Mouse (Mus musculus) olfactory bulb, adult 2 months (tissue): ENCODE data around the gene Mast4.

Source experiments
- CTCF ChIP-seq: fragments of 200-500 bp; IDR thresholded peaks from 2 replicates; pipeline ENCODE4 v1.5.1; 2012; ENCODE audit warnings: low read depth, mild to moderate bottlenecking, low read length, moderate library complexity; ENCODE audit not compliant: insufficient read depth
- POLR2A ChIP-seq: fragments of 200-500 bp; IDR thresholded peaks from 2 replicates; pipeline ENCODE4 v1.6.1; 2012; ENCODE audit warnings: mild to moderate bottlenecking, low read depth, low read length, moderate library complexity; ENCODE audit not compliant: insufficient read depth

DNA sequence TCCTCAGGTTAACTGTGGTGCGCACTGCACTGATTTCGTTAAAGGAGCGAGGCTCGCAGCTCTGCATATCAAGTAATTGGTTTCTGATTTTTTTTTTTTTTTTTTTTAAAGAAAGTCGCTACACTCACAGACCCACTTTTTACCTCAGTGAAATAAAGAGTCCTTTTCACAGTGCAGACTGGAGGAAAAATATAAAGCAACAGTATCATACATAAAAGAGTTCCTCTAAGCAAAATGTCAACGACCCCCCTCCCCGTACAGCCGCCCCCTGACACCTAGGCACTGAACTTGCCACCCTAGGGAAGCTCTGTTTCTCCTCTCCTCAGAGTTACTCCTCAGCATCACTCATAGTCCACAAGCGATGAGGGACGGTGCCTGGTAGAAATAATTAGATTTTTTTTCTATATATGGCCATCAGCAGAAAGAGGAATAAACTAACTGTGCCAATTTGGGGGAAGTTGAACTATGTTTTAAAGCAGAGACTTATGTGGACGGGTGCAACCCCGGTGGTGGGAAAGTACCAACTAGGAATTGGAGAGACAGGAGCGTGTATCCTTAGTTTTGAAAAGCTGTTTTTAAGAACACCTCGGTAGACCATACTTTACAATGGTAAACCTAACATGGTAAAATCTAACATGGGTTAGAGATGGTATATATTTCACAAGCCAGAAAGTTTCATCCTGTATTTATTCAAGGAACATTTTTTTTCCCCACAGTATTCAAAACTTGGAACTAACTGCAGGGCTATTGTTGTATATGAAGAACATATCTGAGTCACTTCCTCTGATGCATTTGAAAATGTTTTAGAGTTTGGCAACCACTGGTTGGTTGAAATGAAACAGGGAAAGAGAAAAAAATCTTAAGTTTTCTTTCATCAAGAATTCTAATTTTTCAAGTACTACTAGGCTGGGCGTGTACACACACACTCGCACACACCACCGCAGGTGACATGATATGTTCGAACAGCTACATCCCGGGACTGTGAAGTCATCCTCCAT, 375.7 kb downstream of the Mast4 start:
- TF ChIP-seq POLR2A (no peak), CTCF (no peak)
